ENCODE assay signal across 25 mouse cellular contexts in the genomic region with DNA sequence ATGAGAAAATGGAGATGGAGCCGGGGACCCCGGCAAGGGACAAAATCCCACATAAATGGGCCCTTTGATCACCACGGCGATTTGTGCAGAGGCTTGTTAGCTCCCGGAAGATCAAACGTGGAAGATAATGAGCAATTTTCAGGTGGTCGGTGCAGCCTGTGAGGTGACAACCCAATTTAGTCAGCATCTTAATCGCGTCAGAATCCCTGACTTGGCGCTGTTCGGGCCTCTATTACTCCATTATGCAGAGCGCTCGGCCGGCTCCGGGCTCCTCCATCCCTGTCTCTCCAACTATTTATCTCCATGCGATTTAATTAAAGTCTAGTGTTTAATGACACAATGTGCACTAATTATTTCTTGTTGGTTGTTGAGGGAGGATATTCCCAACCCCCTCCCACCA.
DNase-seq lines count a peak whose midpoint lies in the region; ATAC-seq and TF ChIP-seq lines count a peak whose summit lies in the region.
"Had no signal": no experiment of that assay in that cellular context is flagged by ENCODE, and none has a peak within 500 bp of the region (broad histone marks: within the 10 kb centered on the region; RNA-seq: fewer than 3 reads in every experiment).

No protein-coding gene starts in this region.

- no peak overlapping the region for H3K4me2 ChIP-seq in hindbrain, embryonic 12.5 days (replicated peaks)
- no peak overlapping the region for H3K4me2 ChIP-seq in midbrain, embryonic 13.5 days (replicated peaks)
- H3K4me2 ChIP-seq in forebrain, embryonic 14.5 days (ENCODE audit: low read length), result no peak overlapping the region
- H3K4me2 ChIP-seq in midbrain, postnatal 0 days (ENCODE audit: low read depth, low read length, poor library complexity, severe bottlenecking), result no peak overlapping the region
- H3K4me2 ChIP-seq: embryonic facial prominence, embryonic 13.5 days; kidney, embryonic 15.5 days; limb, embryonic 12.5 days; liver, embryonic 15.5 days; lung, embryonic 14.5 days had no signal

- no peak for TF ChIP-seq CTCF in midbrain, postnatal 0 days (IDR thresholded peaks at IDR 0.05)

- 0 out of 2 replicates have a peak overlapping the region, but pooled peaks have one; percentile 40 for H3K27ac ChIP-seq in hindbrain, embryonic 12.5 days
- H3K27ac ChIP-seq in hindbrain, embryonic 10.5 days, result no peak overlapping the region
- 0 out of 2 replicates have a peak overlapping the region, but pooled peaks have one; percentile 5 for H3K27ac ChIP-seq in midbrain, embryonic 13.5 days
- H3K27ac ChIP-seq in midbrain, embryonic 10.5 days (replicated peaks), result no peak overlapping the region
- H3K27ac ChIP-seq in forebrain, embryonic 14.5 days (ENCODE audit: low read depth, low read length), result no peak overlapping the region
- no peak overlapping the region for H3K27ac ChIP-seq in midbrain, postnatal 0 days (ENCODE audit: low read depth, low read length)
- H3K27ac ChIP-seq: embryonic facial prominence, embryonic 13.5 days; kidney, embryonic 15.5 days; left cerebral cortex, adult 2 months; limb, embryonic 12.5 days; liver, embryonic 15.5 days had no signal

- H3K36me3 ChIP-seq in hindbrain, embryonic 12.5 days, result no peaks in the 10 kb centered on the region
- no peaks in the 10 kb centered on the region for H3K36me3 ChIP-seq in hindbrain, embryonic 10.5 days
- H3K36me3 ChIP-seq in midbrain, embryonic 13.5 days, result no peaks in the 10 kb centered on the region
- no peaks in the 10 kb centered on the region for H3K36me3 ChIP-seq in midbrain, embryonic 10.5 days
- no peaks in the 10 kb centered on the region for H3K36me3 ChIP-seq in forebrain, embryonic 14.5 days (ENCODE audit: control insufficient read depth, insufficient read depth, low read length)
- H3K36me3 ChIP-seq in midbrain, postnatal 0 days (ENCODE audit: insufficient read depth, low read length), result no peaks in the 10 kb centered on the region
- H3K36me3 ChIP-seq: embryonic facial prominence, embryonic 13.5 days; kidney, embryonic 15.5 days; limb, embryonic 12.5 days; liver, embryonic 15.5 days had no signal

- no peak overlapping the region for H3K9ac ChIP-seq in hindbrain, embryonic 12.5 days
- H3K9ac ChIP-seq in midbrain, embryonic 13.5 days (replicated peaks), result no peak overlapping the region
- no peak overlapping the region for H3K9ac ChIP-seq in forebrain, embryonic 14.5 days (ENCODE audit: low read length)
- H3K9ac ChIP-seq in midbrain, postnatal 0 days (replicated peaks; ENCODE audit: low read length, poor library complexity, severe bottlenecking), result no peak overlapping the region
- H3K9ac ChIP-seq: embryonic facial prominence, embryonic 13.5 days; kidney, embryonic 15.5 days; limb, embryonic 12.5 days; liver, embryonic 15.5 days; lung, embryonic 14.5 days had no signal

- H3K9me3 ChIP-seq in hindbrain, embryonic 12.5 days (replicated peaks), result 0 out of 2 replicates have a peak, but pooled peaks cover 3% of the 10 kb centered on the region
- H3K9me3 ChIP-seq in hindbrain, embryonic 10.5 days, result no peaks in the 10 kb centered on the region; the same call in 1 of the 2 replicates
- H3K9me3 ChIP-seq in midbrain, embryonic 13.5 days, result no peaks in the 10 kb centered on the region
- H3K9me3 ChIP-seq in midbrain, embryonic 10.5 days (replicated peaks), result no peaks in the 10 kb centered on the region
- H3K9me3 ChIP-seq in forebrain, embryonic 14.5 days (replicated peaks; ENCODE audit: control insufficient read depth, low read length), result no peaks in the 10 kb centered on the region
- no peaks in the 10 kb centered on the region for H3K9me3 ChIP-seq in midbrain, postnatal 0 days (ENCODE audit: low read length)
- H3K9me3 ChIP-seq: embryonic facial prominence, embryonic 13.5 days; limb, embryonic 12.5 days had no signal

- DNase-seq in hindbrain, embryonic 10.5 days (ENCODE audit: low spot score), result no peak
- DNase-seq in midbrain, embryonic 10.5 days (ENCODE audit: low spot score), result no peak
- peak; percentile 65 for DNase-seq in forebrain, embryonic 14.5 days (ENCODE audit: low spot score)
- DNase-seq in midbrain, postnatal 0 days (ENCODE audit: low spot score), result peak; percentile 37
- DNase-seq in thymus, postnatal 4 days, result no peak
- no peak for DNase-seq in testis, postnatal 10 days (ENCODE audit: low spot score)
- DNase-seq: adrenal gland, postnatal 25 days; cerebellum, adult 18-20 months; cerebellum, postnatal 10 days; gastrocnemius, postnatal 14 days; heart, postnatal 36 days; kidney, adult 18-20 months; kidney, postnatal 25 days; lung, embryonic 14.5 days; lung, postnatal 14 days had no signal

- H3K4me1 ChIP-seq in hindbrain, embryonic 12.5 days, result peaks cover 5% of the 10 kb centered on the region; the same call in 1 of the 2 replicates
- H3K4me1 ChIP-seq in hindbrain, embryonic 10.5 days (replicated peaks), result peaks cover 9% of the 10 kb centered on the region
- peaks cover 29% of the 10 kb centered on the region for H3K4me1 ChIP-seq in midbrain, embryonic 13.5 days (replicated peaks)
- peaks cover 10% of the 10 kb centered on the region for H3K4me1 ChIP-seq in midbrain, embryonic 10.5 days
- H3K4me1 ChIP-seq in forebrain, embryonic 14.5 days (ENCODE audit: control insufficient read depth, insufficient read depth, low read length), result peaks cover 5% of the 10 kb centered on the region; the same call in 1 of the 2 replicates
- H3K4me1 ChIP-seq in midbrain, postnatal 0 days (ENCODE audit: insufficient read depth, low read length), result peaks cover 6% of the 10 kb centered on the region; the same call in 1 of the 2 replicates
- H3K4me1 ChIP-seq: embryonic facial prominence, embryonic 13.5 days; kidney, embryonic 15.5 days; limb, embryonic 12.5 days; liver, embryonic 15.5 days had no signal

- ATAC-seq in hindbrain, embryonic 12.5 days (ENCODE audit: low FRiP score), result no peak
- peak; percentile 64; the same call in 1 of the 2 replicates for ATAC-seq in midbrain, embryonic 13.5 days
- ATAC-seq in forebrain, embryonic 14.5 days, result peak; percentile 52; the same call in 1 of the 2 replicates
- ATAC-seq in midbrain, postnatal 0 days (ENCODE audit: low FRiP score), result no peak
- ATAC-seq: CD4-positive, CD25-positive, alpha-beta regulatory T cell, adult 4 months; inflammation-experienced regulatory T-cells, adult 6 months had no signal

- no peak overlapping the region for H3K4me3 ChIP-seq in hindbrain, embryonic 12.5 days
- no peak overlapping the region for H3K4me3 ChIP-seq in hindbrain, embryonic 10.5 days
- H3K4me3 ChIP-seq in midbrain, embryonic 13.5 days (replicated peaks), result no peak overlapping the region
- no peak overlapping the region for H3K4me3 ChIP-seq in midbrain, embryonic 10.5 days
- no peak overlapping the region for H3K4me3 ChIP-seq in forebrain, embryonic 14.5 days (ENCODE audit: low read depth, low read length)
- no peak overlapping the region for H3K4me3 ChIP-seq in midbrain, postnatal 0 days (ENCODE audit: low read depth, low read length)
- H3K4me3 ChIP-seq: embryonic facial prominence, embryonic 13.5 days; kidney, embryonic 15.5 days; left cerebral cortex, adult 2 months; limb, embryonic 12.5 days; liver, embryonic 15.5 days; myocyte had no signal

- WGBS in hindbrain, embryonic 12.5 days, result 53% methylated on average over 16 of the region's 16 CpGs
- WGBS in hindbrain, embryonic 10.5 days, result 69% methylated on average over 16 of the region's 16 CpGs
- WGBS in midbrain, embryonic 13.5 days, result 22% methylated on average over 16 of the region's 16 CpGs
- WGBS in midbrain, embryonic 10.5 days, result 54% methylated on average over 16 of the region's 16 CpGs
- 13% methylated on average over 16 of the region's 16 CpGs for WGBS in forebrain, embryonic 14.5 days
- 29% methylated on average over 16 of the region's 16 CpGs for WGBS in midbrain, postnatal 0 days

- H3K27me3 ChIP-seq in hindbrain, embryonic 12.5 days, result no peaks in the 10 kb centered on the region
- H3K27me3 ChIP-seq in hindbrain, embryonic 10.5 days (ENCODE audit: insufficient read depth, poor library complexity, severe bottlenecking), result no peaks in the 10 kb centered on the region; the same call in 1 of the 2 replicates
- H3K27me3 ChIP-seq in midbrain, embryonic 13.5 days, result 0 out of 2 replicates have a peak, but pooled peaks cover 5% of the 10 kb centered on the region
- peaks cover 4% of the 10 kb centered on the region; the same call in 1 of the 2 replicates for H3K27me3 ChIP-seq in midbrain, embryonic 10.5 days (ENCODE audit: low read depth, poor library complexity, severe bottlenecking)
- no peaks in the 10 kb centered on the region for H3K27me3 ChIP-seq in forebrain, embryonic 14.5 days (replicated peaks; ENCODE audit: control insufficient read depth, insufficient read depth, low read length)
- H3K27me3 ChIP-seq in midbrain, postnatal 0 days (ENCODE audit: insufficient read depth, low read length), result no peaks in the 10 kb centered on the region
- H3K27me3 ChIP-seq: embryonic facial prominence, embryonic 13.5 days; limb, embryonic 12.5 days; liver, embryonic 15.5 days had no signal

Comparison
In these comparisons a context has a peak if more than half of its experiments do, and no peak if none do; other contexts are left out.
1. ATAC-seq: peak in midbrain, embryonic 13.5 days (single experiment) and forebrain, embryonic 14.5 days (single experiment); none in hindbrain, embryonic 12.5 days (single experiment) and midbrain, postnatal 0 days (single experiment).
2. H3K27ac ChIP-seq: peak in hindbrain, embryonic 12.5 days (single experiment) and midbrain, embryonic 13.5 days (single experiment); none in hindbrain, embryonic 10.5 days (single experiment), midbrain, embryonic 10.5 days (single experiment), forebrain, embryonic 14.5 days (single experiment) and midbrain, postnatal 0 days (single experiment).
3. DNase-seq: peak in forebrain, embryonic 14.5 days (single experiment) and midbrain, postnatal 0 days (single experiment); none in hindbrain, embryonic 10.5 days (single experiment), midbrain, embryonic 10.5 days (single experiment), thymus, postnatal 4 days (single experiment) and testis, postnatal 10 days (single experiment).